Mouse (Mus musculus): ENCODE measurements at regions not wholly inside any gene's neighbourhood (a gene's known extent, or its start where the extent isn't known, plus 50 kb on each side); places are given as distances from the start of the nearest gene placed in this dataset.

GRCm38 (mm10) chr11:112621385-112622120 is 160.5 kb upstream of the Sox9 start:
- TF ChIP-seq EP300 (IDR thresholded peaks at IDR 0.05; ENCODE audit: low read depth) (no peak), CTCF (IDR thresholded peaks at IDR 0.05; ENCODE audit: low read depth) (no peak)
- no peaks in the 10 kb centered on the region for H3K4me1 ChIP-seq (ENCODE audit: insufficient read depth)
- no peak overlapping the region for H3K4me2 ChIP-seq (ENCODE audit: low read depth, low read length)
- no peak overlapping the region for H3K27ac ChIP-seq (ENCODE audit: low read depth)
- ATAC-seq: no peak
- WGBS (ENCODE audit: insufficient replicate concordance): 57% methylated on average over 9 of the region's 9 CpGs
- no peaks in the 10 kb centered on the region for H3K36me3 ChIP-seq (replicated peaks; ENCODE audit: insufficient read depth, low read length)
- no peak for DNase-seq
- H3K9me3 ChIP-seq (ENCODE audit: low read length): no peaks in the 10 kb centered on the region
- no peak overlapping the region for H3K9ac ChIP-seq (replicated peaks)
- no peak overlapping the region for H3K4me3 ChIP-seq (ENCODE audit: low read depth, low read length)
- H3K27me3 ChIP-seq (ENCODE audit: insufficient read depth, low read length): no peaks in the 10 kb centered on the region

DNA sequence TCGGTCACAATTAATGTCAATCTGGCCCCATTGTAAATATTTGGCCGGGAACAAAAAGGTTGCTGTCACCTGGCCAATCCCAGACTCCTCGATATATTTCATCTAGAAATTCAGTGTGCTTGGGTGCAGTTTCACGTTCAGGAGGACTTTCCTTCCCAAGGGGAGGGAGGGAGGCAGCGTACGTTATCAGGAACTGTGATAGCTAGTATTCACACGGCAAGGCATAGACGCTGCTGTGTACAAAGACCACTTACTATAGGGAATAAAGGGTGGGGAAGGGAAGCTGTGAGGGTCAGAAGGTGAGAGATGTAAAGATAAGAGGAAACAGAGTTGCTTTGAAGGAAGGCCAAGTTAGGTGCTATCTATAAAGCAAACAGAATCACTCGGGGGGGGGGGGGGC is 132.7 kb upstream of the Sox9 start:
- no peak for ATAC-seq
- 57% methylated on average over 9 of the region's 9 CpGs for WGBS (ENCODE audit: insufficient replicate concordance)
- DNase-seq: no peak

DNA sequence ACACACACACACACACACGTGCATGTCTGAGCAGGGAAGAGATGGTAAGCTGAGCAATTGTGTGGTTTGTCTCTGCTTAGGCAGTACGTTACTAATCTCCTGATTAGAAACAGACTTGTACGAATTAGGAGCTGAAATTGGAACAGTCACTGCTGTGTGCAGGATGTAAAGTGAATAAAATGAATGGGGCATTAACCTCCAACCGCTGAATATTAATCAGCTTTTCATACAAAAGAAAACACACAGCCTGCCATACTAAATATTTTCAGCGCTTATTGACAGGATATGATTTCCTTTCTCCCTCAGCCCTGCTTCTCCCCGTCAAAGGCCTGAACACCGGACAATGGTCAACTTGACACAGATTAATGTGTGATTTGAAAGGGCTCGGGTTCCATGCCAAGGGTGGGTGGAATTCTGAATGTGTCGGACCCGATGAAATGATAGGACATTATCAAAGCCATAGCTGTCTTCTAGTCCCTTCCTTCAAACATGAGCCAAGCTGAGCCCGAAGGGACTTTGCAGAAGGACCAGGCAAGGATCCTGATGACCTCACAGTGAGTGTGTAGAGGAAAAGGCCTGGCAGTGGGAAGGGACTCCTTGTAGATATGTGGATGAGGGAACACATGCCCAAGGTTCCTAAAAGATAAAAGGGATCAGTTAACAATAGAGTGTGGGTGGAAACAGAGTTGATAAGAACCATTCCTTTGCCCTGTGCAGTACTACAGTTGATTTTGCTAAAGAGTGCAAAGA is 124.4 kb upstream of the Sox9 start:
- Histone ChIP-seq H3K4me2 (ENCODE audit: low read depth, low read length) (no peak overlapping the region), H3K9me3 (ENCODE audit: low read length) (no peaks in the 10 kb centered on the region), H3K27ac (ENCODE audit: low read depth) (no peak overlapping the region), H3K4me3 (ENCODE audit: low read depth, low read length) (no peak overlapping the region), H3K4me1 (ENCODE audit: insufficient read depth) (no peaks in the 10 kb centered on the region), H3K9ac (replicated peaks) (no peak overlapping the region), H3K36me3 (replicated peaks; ENCODE audit: insufficient read depth, low read length) (no peaks in the 10 kb centered on the region), H3K27me3 (ENCODE audit: insufficient read depth, low read length) (no peaks in the 10 kb centered on the region)
- ATAC-seq (no peak), DNase-seq (no peak)
- 64% methylated on average over 11 of the region's 11 CpGs for WGBS (ENCODE audit: insufficient replicate concordance)
- TF ChIP-seq EP300 (IDR thresholded peaks at IDR 0.05; ENCODE audit: low read depth) (no peak), CTCF (IDR thresholded peaks at IDR 0.05; ENCODE audit: low read depth) (no peak)

More for the DNA sequence above, 132.7 kb upstream of the Sox9 start:
- Histone ChIP-seq H3K4me1 (ENCODE audit: insufficient read depth) (no peaks in the 10 kb centered on the region), H3K4me2 (ENCODE audit: low read depth, low read length) (no peak overlapping the region), H3K4me3 (ENCODE audit: low read depth, low read length) (no peak overlapping the region), H3K27me3 (ENCODE audit: insufficient read depth, low read length) (no peaks in the 10 kb centered on the region), H3K27ac (ENCODE audit: low read depth) (no peak overlapping the region), H3K9ac (replicated peaks) (no peak overlapping the region), H3K9me3 (ENCODE audit: low read length) (no peaks in the 10 kb centered on the region), H3K36me3 (replicated peaks; ENCODE audit: insufficient read depth, low read length) (no peaks in the 10 kb centered on the region)
- TF ChIP-seq EP300 (IDR thresholded peaks at IDR 0.05; ENCODE audit: low read depth) (no peak), CTCF (IDR thresholded peaks at IDR 0.05; ENCODE audit: low read depth) (no peak)

DNA sequence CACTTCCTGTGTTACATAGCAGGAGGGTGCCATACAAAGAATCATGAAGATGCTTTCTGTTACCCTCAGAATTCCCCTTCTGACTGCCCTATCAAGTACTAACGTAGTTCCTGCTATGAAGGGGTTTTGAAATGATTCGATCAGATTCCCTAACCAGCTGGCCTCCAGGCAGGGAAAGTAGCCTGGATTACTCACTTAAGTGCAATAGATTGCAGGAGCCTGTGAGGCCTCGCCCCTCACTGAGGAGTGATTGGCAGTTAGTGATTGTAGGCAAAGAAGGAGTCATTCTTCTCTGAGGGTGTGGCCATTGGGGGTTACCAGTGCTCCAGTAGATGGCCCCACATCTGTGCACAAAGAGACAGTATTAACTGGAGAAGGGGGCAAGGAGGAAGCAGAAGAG is 122.1 kb upstream of the Sox9 start:
- H3K27ac ChIP-seq (ENCODE audit: low read depth): no peak overlapping the region
- ATAC-seq (no peak), DNase-seq (no peak)
- H3K9me3 ChIP-seq (ENCODE audit: low read length): no peaks in the 10 kb centered on the region
- H3K27me3 ChIP-seq (ENCODE audit: insufficient read depth, low read length): no peaks in the 10 kb centered on the region
- no peaks in the 10 kb centered on the region for H3K36me3 ChIP-seq (replicated peaks; ENCODE audit: insufficient read depth, low read length)
- no peaks in the 10 kb centered on the region for H3K4me1 ChIP-seq (ENCODE audit: insufficient read depth)
- H3K9ac ChIP-seq (replicated peaks): no peak overlapping the region
- TF ChIP-seq CTCF (IDR thresholded peaks at IDR 0.05; ENCODE audit: low read depth) (no peak), EP300 (IDR thresholded peaks at IDR 0.05; ENCODE audit: low read depth) (no peak)
- H3K4me2 ChIP-seq (ENCODE audit: low read depth, low read length): no peak overlapping the region
- no peak overlapping the region for H3K4me3 ChIP-seq (ENCODE audit: low read depth, low read length)
- WGBS (ENCODE audit: insufficient replicate concordance): 70% methylated on average over 3 of the region's 3 CpGs

DNA sequence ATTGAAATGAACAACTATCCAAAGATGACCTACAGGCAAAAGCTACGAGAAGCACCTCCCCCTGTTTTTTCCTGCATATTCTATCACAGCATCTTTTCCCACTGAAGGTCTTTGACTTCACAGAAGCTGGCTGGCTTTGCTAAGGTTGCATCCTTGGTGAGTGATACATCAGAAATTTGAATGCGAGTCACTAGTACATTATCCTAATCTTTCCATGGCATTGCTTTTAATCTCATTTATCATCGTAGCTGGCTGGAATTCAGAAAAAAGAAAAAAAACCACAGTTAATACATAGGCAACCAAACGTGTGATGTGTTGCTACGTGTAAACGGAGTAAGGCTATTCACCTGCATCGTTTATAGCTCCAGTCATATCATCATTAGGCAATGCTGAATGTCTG is 120.6 kb upstream of the Sox9 start:
- DNase-seq (no peak), ATAC-seq (no peak)
- no peak overlapping the region for H3K4me3 ChIP-seq (ENCODE audit: low read depth, low read length)
- no peak overlapping the region for H3K27ac ChIP-seq (ENCODE audit: low read depth)
- no peak overlapping the region for H3K4me2 ChIP-seq (ENCODE audit: low read depth, low read length)
- H3K4me1 ChIP-seq (ENCODE audit: insufficient read depth): no peaks in the 10 kb centered on the region
- H3K36me3 ChIP-seq (replicated peaks; ENCODE audit: insufficient read depth, low read length): no peaks in the 10 kb centered on the region
- H3K9me3 ChIP-seq (ENCODE audit: low read length): no peaks in the 10 kb centered on the region
- 83% methylated on average over 7 of the region's 7 CpGs for WGBS (ENCODE audit: insufficient replicate concordance)
- H3K27me3 ChIP-seq (ENCODE audit: insufficient read depth, low read length): no peaks in the 10 kb centered on the region
- no peak overlapping the region for H3K9ac ChIP-seq (replicated peaks)
- TF ChIP-seq EP300 (IDR thresholded peaks at IDR 0.05; ENCODE audit: low read depth) (no peak), CTCF (IDR thresholded peaks at IDR 0.05; ENCODE audit: low read depth) (no peak)

- TF ChIP-seq CTCF (IDR thresholded peaks at IDR 0.05; ENCODE audit: low read depth) (no peak), EP300 (IDR thresholded peaks at IDR 0.05; ENCODE audit: low read depth) (no peak)
- Histone ChIP-seq H3K4me2 (ENCODE audit: low read depth, low read length) (no peak overlapping the region), H3K27ac (ENCODE audit: low read depth) (no peak overlapping the region), H3K27me3 (ENCODE audit: insufficient read depth, low read length) (no peaks in the 10 kb centered on the region), H3K9ac (replicated peaks) (no peak overlapping the region), H3K4me1 (ENCODE audit: insufficient read depth) (no peaks in the 10 kb centered on the region), H3K4me3 (ENCODE audit: low read depth, low read length) (no peak overlapping the region), H3K9me3 (ENCODE audit: low read length) (no peaks in the 10 kb centered on the region), H3K36me3 (replicated peaks; ENCODE audit: insufficient read depth, low read length) (no peaks in the 10 kb centered on the region)
- ATAC-seq: no peak
- no peak for DNase-seq
- 76% methylated on average over 7 of the region's 7 CpGs for WGBS (ENCODE audit: insufficient replicate concordance)
Measured at GRCm38 (mm10) chr11:112667311-112667710, 114.7 kb upstream of the Sox9 start.
